Mouse (Mus musculus): ENCODE measurements around the gene Mtrr.

GRCm38 (mm10) chr13:68581747-68582516, at the start of gene Mtrr, which contains the start of gene Fastkd3:
- TF ChIP-seq ZC3H11A (IDR thresholded peaks at IDR 0.05; ENCODE audit: low read depth, low read length) (no peak), POLR2A (IDR thresholded peaks at IDR 0.05; ENCODE audit: low read depth, low read length) (peak; percentile 96), CTCF (conservative IDR thresholded peaks at IDR 0.05 in 1 of 2, IDR thresholded peaks at IDR 0.05 in 1 of 2; ENCODE audit: low read depth in 2 of 2, low read length in 2 of 2) (no peak), TCF12 (IDR thresholded peaks at IDR 0.05; ENCODE audit: low read depth, low read length) (peak; percentile 81), MYC (IDR thresholded peaks at IDR 0.05; ENCODE audit: low read depth, low read length) (peak; percentile 89), HCFC1 (IDR thresholded peaks at IDR 0.05; ENCODE audit: low read depth, low read length) (peak; percentile 78), BHLHE40 (IDR thresholded peaks at IDR 0.05; ENCODE audit: low read depth, low read length) (peak; percentile 66), EP300 (IDR thresholded peaks at IDR 0.05; ENCODE audit: low read length) (no peak)

Data from CH12.LX (cell line).